Mouse (Mus musculus): ENCODE results near the gene Abca1.
A peak's percentile ranks its signal among the peaks of the same experiment; 100 is the strongest.

Abca1 gene

GRCm38 (mm10) chr4:53158634-53159033, 1.1 kb downstream of the Abca1 start:
- TF ChIP-seq POU5F1 (IDR thresholded peaks at IDR 0.05; ENCODE audit: borderline replicate concordance, low read length) (no peak), CTCF (conservative IDR thresholded peaks at IDR 0.05; ENCODE audit: low read length) (peak; percentile 17; the same call in 1 of the 2 replicates), NANOG (IDR thresholded peaks at IDR 0.05; ENCODE audit: borderline replicate concordance, low read length) (no peak)
- Histone ChIP-seq H3K4me1 (replicated peaks; ENCODE audit: low read depth, low read length) (peaks cover 30% of the 10 kb centered on the region), H3K4me3 (replicated peaks; ENCODE audit: low read length) (peak overlapping the region; percentile 84), H3K27me3 (ENCODE audit: insufficient read depth, low read length) (peaks cover 14% of the 10 kb centered on the region), H3K36me3 (ENCODE audit: insufficient read depth, low read length) (no peaks in the 10 kb centered on the region), H3K9me3 (ENCODE audit: low read length) (no peaks in the 10 kb centered on the region)

GRCm38 (mm10) chr4:53155471-53155870, 4.2 kb downstream of the Abca1 start:
- no peak for TF ChIP-seq CTCF (conservative IDR thresholded peaks at IDR 0.05; ENCODE audit: low read length)
- TF ChIP-seq POU5F1 (IDR thresholded peaks at IDR 0.05; ENCODE audit: borderline replicate concordance, low read length), result no peak
- no peak for TF ChIP-seq NANOG (IDR thresholded peaks at IDR 0.05; ENCODE audit: borderline replicate concordance, low read length)
- H3K4me3 ChIP-seq (replicated peaks; ENCODE audit: low read length), result no peak overlapping the region

GRCm38 (mm10) chr4:53153711-53154110, 6.0 kb downstream of the Abca1 start:
- Histone ChIP-seq H3K4me3 (replicated peaks; ENCODE audit: low read length) (no peak overlapping the region), H3K9me3 (ENCODE audit: low read length) (no peaks in the 10 kb centered on the region), H3K27me3 (ENCODE audit: insufficient read depth, low read length) (peaks cover under 1% of the 10 kb centered on the region; the same call in 1 of the 2 replicates), H3K4me1 (replicated peaks; ENCODE audit: low read depth, low read length) (peaks cover 30% of the 10 kb centered on the region), H3K36me3 (ENCODE audit: insufficient read depth, low read length) (no peaks in the 10 kb centered on the region)
- no peak for TF ChIP-seq POU5F1 (IDR thresholded peaks at IDR 0.05; ENCODE audit: borderline replicate concordance, low read length)
- no peak for TF ChIP-seq CTCF (conservative IDR thresholded peaks at IDR 0.05; ENCODE audit: low read length)
- no peak for TF ChIP-seq NANOG (IDR thresholded peaks at IDR 0.05; ENCODE audit: borderline replicate concordance, low read length)

More at GRCm38 (mm10) chr4:53155471-53155870, 4.2 kb downstream of the Abca1 start:
- Histone ChIP-seq H3K4me1 (replicated peaks; ENCODE audit: low read depth, low read length) (peaks cover 44% of the 10 kb centered on the region), H3K36me3 (ENCODE audit: insufficient read depth, low read length) (no peaks in the 10 kb centered on the region), H3K27me3 (ENCODE audit: insufficient read depth, low read length) (peaks cover 9% of the 10 kb centered on the region; the same call in 1 of the 2 replicates), H3K9me3 (ENCODE audit: low read length) (no peaks in the 10 kb centered on the region)

GRCm38 (mm10) chr4:53153061-53153460, 6.6 kb downstream of the Abca1 start:
- H3K4me3 ChIP-seq (replicated peaks; ENCODE audit: low read length), result no peak overlapping the region
- no peaks in the 10 kb centered on the region; the same call in 1 of the 2 replicates for H3K27me3 ChIP-seq (ENCODE audit: insufficient read depth, low read length)
- no peaks in the 10 kb centered on the region for H3K9me3 ChIP-seq (ENCODE audit: low read length)
- H3K4me1 ChIP-seq (replicated peaks; ENCODE audit: low read depth, low read length), result peaks cover 26% of the 10 kb centered on the region
- TF ChIP-seq POU5F1 (IDR thresholded peaks at IDR 0.05; ENCODE audit: borderline replicate concordance, low read length) (no peak), NANOG (IDR thresholded peaks at IDR 0.05; ENCODE audit: borderline replicate concordance, low read length) (no peak), CTCF (conservative IDR thresholded peaks at IDR 0.05; ENCODE audit: low read length) (no peak)
- H3K36me3 ChIP-seq (ENCODE audit: insufficient read depth, low read length), result no peaks in the 10 kb centered on the region

- no peaks in the 10 kb centered on the region for H3K36me3 ChIP-seq (ENCODE audit: insufficient read depth, low read length)
- TF ChIP-seq POU5F1 (IDR thresholded peaks at IDR 0.05; ENCODE audit: borderline replicate concordance, low read length) (no peak), CTCF (conservative IDR thresholded peaks at IDR 0.05; ENCODE audit: low read length) (no peak), NANOG (IDR thresholded peaks at IDR 0.05; ENCODE audit: borderline replicate concordance, low read length) (no peak)
- no peak overlapping the region for H3K4me3 ChIP-seq (replicated peaks; ENCODE audit: low read length)
- peaks cover 23% of the 10 kb centered on the region for H3K4me1 ChIP-seq (replicated peaks; ENCODE audit: low read depth, low read length)
- H3K27me3 ChIP-seq (ENCODE audit: insufficient read depth, low read length), result no peaks in the 10 kb centered on the region
- no peaks in the 10 kb centered on the region for H3K9me3 ChIP-seq (ENCODE audit: low read length)
Measured at GRCm38 (mm10) chr4:53152655-53153054, 7.0 kb downstream of the Abca1 start.

- Histone ChIP-seq H3K27me3 (ENCODE audit: insufficient read depth, low read length) (no peaks in the 10 kb centered on the region), H3K36me3 (ENCODE audit: insufficient read depth, low read length) (no peaks in the 10 kb centered on the region), H3K4me1 (replicated peaks; ENCODE audit: low read depth, low read length) (peaks cover 45% of the 10 kb centered on the region), H3K4me3 (replicated peaks; ENCODE audit: low read length) (no peak overlapping the region), H3K9me3 (ENCODE audit: low read length) (no peaks in the 10 kb centered on the region)
- TF ChIP-seq POU5F1 (IDR thresholded peaks at IDR 0.05; ENCODE audit: borderline replicate concordance, low read length), result peak; percentile 81; the same call in 1 of the 2 replicates
- no peak for TF ChIP-seq CTCF (conservative IDR thresholded peaks at IDR 0.05; ENCODE audit: low read length)
- TF ChIP-seq NANOG (IDR thresholded peaks at IDR 0.05; ENCODE audit: borderline replicate concordance, low read length), result no peak
Measured at GRCm38 (mm10) chr4:53150516-53150915, 9.2 kb downstream of the Abca1 start.

- Histone ChIP-seq H3K27me3 (ENCODE audit: insufficient read depth, low read length) (no peaks in the 10 kb centered on the region), H3K4me1 (replicated peaks; ENCODE audit: low read depth, low read length) (peaks cover 47% of the 10 kb centered on the region), H3K36me3 (ENCODE audit: insufficient read depth, low read length) (no peaks in the 10 kb centered on the region), H3K4me3 (replicated peaks; ENCODE audit: low read length) (no peak overlapping the region), H3K9me3 (ENCODE audit: low read length) (no peaks in the 10 kb centered on the region)
- TF ChIP-seq NANOG (IDR thresholded peaks at IDR 0.05; ENCODE audit: borderline replicate concordance, low read length) (no peak), CTCF (conservative IDR thresholded peaks at IDR 0.05; ENCODE audit: low read length) (no peak), POU5F1 (IDR thresholded peaks at IDR 0.05; ENCODE audit: borderline replicate concordance, low read length) (no peak)
Measured at GRCm38 (mm10) chr4:53149644-53150043, 10.1 kb downstream of the Abca1 start.

GRCm38 (mm10) chr4:53148817-53149216, 10.9 kb downstream of the Abca1 start:
- Histone ChIP-seq H3K4me3 (replicated peaks; ENCODE audit: low read length) (no peak overlapping the region), H3K9me3 (ENCODE audit: low read length) (no peaks in the 10 kb centered on the region), H3K36me3 (ENCODE audit: insufficient read depth, low read length) (no peaks in the 10 kb centered on the region), H3K27me3 (ENCODE audit: insufficient read depth, low read length) (no peaks in the 10 kb centered on the region), H3K4me1 (replicated peaks; ENCODE audit: low read depth, low read length) (peaks cover 46% of the 10 kb centered on the region)
- TF ChIP-seq NANOG (IDR thresholded peaks at IDR 0.05; ENCODE audit: borderline replicate concordance, low read length) (no peak), CTCF (conservative IDR thresholded peaks at IDR 0.05; ENCODE audit: low read length) (no peak), POU5F1 (IDR thresholded peaks at IDR 0.05; ENCODE audit: borderline replicate concordance, low read length) (no peak)

GRCm38 (mm10) chr4:53147454-53147853, 12.2 kb downstream of the Abca1 start:
- TF ChIP-seq NANOG (IDR thresholded peaks at IDR 0.05; ENCODE audit: borderline replicate concordance, low read length), result no peak
- no peaks in the 10 kb centered on the region for H3K9me3 ChIP-seq (ENCODE audit: low read length)
- peaks cover 34% of the 10 kb centered on the region for H3K4me1 ChIP-seq (replicated peaks; ENCODE audit: low read depth, low read length)
- no peak overlapping the region for H3K4me3 ChIP-seq (replicated peaks; ENCODE audit: low read length)
- no peaks in the 10 kb centered on the region for H3K36me3 ChIP-seq (ENCODE audit: insufficient read depth, low read length)
- no peaks in the 10 kb centered on the region for H3K27me3 ChIP-seq (ENCODE audit: insufficient read depth, low read length)

All from E14TG2a.4 (cell line).